Mouse (Mus musculus) liver, adult 2 months (tissue): Measurements from ENCODE around the gene Tspyl2.
"Not testable (repeated sequence)": the region's sequence is repeated elsewhere in the genome, so short reads cannot be mapped to it uniquely, and the experiment has no call there.

Experiments
- CTCF ChIP-seq: fragments of 200-500 bp; IDR thresholded peaks from 2 replicates; pipeline ENCODE4 v1.5.1; 2011; ENCODE audit warnings: low read depth, low read length, control low read depth
- POLR2A ChIP-seq: fragments of 200-500 bp; IDR thresholded peaks from 2 replicates; pipeline ENCODE4 v1.6.1; 2011; ENCODE audit warnings: low read length, control low read depth; ENCODE audit not compliant: insufficient read depth; ENCODE audit errors: extremely low read depth

DNA sequence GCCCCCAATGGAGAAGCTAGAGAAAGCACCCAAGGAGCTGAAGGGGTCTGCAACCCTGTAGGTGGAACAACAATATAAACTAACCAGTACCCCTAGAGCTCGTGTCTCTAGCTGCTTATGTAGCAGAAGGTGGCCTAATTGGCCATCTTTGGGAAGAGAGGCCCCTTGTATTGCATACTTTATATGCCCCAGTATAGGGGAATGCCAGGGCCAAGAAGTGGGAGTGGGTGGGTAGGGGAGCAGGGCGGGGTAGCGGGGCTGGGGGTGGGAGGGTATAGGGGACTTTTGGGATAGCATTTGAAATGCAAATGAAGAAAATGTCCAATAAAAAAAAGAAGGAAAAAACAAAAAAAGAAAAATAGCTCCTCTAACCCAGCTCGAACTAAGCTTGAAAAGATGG lies 6.1 kb downstream of the Tspyl2 start:
- not testable (repeated sequence) for TF ChIP-seq CTCF, POLR2A
